Mouse (Mus musculus): ENCODE measurements around the gene Nt5m.
A peak's percentile ranks its signal among the peaks of the same experiment; 100 is the strongest.
"Not testable (repeated sequence)": the region's sequence is repeated elsewhere in the genome, so short reads cannot be mapped to it uniquely, and the experiment has no call there.

Gene Nt5m

DNA sequence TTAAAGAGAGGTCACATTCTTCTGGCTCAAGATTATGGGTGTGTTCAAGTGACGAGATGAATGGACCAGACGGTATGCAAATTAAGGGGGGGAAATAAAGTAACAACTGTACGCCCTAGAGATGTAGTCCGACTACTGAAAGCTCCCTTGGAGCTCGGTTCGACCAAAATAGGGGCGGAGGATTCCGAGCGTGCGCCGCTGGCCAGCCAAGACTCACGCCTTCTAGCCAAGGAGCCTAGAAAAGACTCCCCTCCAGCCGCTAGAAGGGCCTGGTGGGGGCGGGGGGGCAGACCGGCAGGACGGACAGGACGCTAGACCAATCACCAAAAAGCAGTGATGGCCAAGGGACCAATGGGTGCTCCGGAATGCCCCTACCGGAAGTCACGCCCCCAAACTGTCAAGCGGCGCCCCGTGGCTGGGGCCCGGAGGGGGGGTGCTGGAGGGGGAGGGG lies at the start of gene Nt5m:
Nt5m (plus strand) TSS at position 440 of the 451 bp plus-strand sequence.
- DNase-seq (ENCODE audit: low spot score in 2 of 2), result peak; percentile 92

DNA sequence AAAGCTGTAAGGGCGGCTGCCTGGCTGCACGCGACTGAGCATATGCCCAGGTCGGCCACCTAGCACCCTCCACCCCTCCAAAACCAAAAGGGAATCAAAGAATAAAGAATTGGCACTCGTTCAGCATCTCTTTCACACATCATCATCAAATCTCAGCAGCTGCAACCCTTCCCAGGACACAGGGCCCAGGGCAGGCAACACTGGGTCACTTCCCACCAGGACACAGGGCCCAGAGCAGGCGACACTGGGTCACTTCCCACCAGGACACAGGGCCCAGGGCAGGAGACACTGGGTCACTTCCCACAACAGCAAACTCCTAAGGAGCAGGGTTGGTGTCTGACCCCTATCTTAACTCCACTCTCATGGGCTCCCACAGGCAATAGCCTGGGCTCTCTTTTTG lies 45.9 kb upstream of the Nt5m start:
- DNase-seq (ENCODE audit: low spot score in 2 of 2), result no peak

- DNase-seq (ENCODE audit: low spot score in 2 of 2), result no peak
Measured at GRCm38 (mm10) chr11:59800412-59800811, 38.8 kb upstream of the Nt5m start.

- no peak for DNase-seq (ENCODE audit: low spot score in 2 of 2)
Measured at GRCm38 (mm10) chr11:59801881-59802280, 37.4 kb upstream of the Nt5m start.

GRCm38 (mm10) chr11:59803516-59803915 lies 35.7 kb upstream of the Nt5m start:
- DNase-seq (ENCODE audit: low spot score in 2 of 2), result no peak

DNA sequence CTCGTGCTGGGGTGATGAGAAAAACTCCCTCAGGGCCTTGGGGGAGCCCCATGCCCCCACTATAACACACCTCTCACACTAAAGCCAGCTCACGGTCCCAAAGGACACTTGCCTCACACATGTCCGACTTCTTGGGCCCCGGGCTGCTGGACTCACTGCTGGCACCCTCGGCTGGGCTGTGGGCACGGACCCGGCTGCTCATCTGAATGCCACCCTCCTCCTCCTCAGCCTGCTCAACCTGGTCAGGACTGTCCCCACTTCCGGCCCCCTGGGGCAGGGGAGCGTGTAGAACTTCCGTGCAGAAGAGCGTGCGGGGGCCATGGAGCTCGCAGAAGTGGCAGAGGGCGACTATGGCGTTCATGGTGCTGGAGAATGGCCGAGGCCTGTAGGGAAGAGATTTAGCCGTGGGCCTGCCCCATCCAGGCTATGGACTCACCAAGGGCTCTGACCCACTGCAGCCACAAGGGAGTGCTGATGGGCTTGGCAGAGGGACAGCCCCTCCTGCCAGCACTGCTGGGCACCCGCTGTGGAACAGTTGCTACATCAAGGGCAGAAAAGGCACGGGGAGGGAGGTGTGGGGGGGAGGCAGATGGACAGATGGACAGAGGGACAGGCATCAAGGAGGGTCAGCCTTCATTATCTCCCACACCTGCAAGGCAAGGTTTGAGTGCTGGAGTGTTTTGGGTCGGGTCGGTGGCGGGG lies 34.7 kb upstream of the Nt5m start:
- DNase-seq (ENCODE audit: low spot score in 2 of 2), result peak in 1 of 2 experiments; percentile 36

DNA sequence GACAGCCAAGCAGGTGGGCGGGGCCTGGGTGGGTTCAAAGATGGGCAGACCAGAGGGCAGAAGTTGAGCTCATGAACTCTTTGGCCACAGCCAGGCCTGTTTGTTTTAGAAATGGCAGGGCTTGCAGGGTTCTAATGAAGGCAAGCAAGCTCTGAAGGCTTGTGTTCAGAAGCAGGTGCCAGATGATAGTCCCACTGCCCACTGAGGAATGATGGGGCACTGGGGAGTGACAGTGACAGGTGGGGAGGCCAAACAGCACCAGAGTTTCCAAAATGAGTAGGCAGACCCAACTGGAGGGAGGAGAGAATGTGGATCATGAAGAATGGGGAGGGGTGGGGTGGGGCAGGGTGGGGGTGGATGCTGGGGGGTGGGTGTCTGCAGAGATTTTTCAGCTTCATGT lies 34.0 kb upstream of the Nt5m start:
- no peak for DNase-seq (ENCODE audit: low spot score in 2 of 2)

DNA sequence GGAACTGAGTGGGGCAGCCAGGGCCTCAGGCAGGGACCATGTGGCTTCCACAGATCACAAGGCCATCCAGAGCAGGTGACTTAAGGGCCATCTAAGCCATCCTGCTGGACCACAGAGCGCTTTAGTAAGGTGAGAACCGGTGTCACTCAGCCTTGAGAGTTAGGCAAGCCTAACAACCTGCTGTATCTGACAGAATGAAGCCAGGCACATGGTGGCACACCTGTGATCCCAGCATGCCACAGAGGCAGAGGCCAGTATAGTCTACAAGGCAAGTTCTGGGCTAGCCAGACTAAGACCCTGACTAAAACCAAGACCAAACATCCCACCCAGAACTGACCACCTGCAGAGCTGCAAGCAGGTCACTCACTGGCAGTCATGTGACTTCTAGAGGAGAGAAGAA lies 33.6 kb upstream of the Nt5m start:
- no peak for DNase-seq (ENCODE audit: low spot score in 2 of 2)

DNA sequence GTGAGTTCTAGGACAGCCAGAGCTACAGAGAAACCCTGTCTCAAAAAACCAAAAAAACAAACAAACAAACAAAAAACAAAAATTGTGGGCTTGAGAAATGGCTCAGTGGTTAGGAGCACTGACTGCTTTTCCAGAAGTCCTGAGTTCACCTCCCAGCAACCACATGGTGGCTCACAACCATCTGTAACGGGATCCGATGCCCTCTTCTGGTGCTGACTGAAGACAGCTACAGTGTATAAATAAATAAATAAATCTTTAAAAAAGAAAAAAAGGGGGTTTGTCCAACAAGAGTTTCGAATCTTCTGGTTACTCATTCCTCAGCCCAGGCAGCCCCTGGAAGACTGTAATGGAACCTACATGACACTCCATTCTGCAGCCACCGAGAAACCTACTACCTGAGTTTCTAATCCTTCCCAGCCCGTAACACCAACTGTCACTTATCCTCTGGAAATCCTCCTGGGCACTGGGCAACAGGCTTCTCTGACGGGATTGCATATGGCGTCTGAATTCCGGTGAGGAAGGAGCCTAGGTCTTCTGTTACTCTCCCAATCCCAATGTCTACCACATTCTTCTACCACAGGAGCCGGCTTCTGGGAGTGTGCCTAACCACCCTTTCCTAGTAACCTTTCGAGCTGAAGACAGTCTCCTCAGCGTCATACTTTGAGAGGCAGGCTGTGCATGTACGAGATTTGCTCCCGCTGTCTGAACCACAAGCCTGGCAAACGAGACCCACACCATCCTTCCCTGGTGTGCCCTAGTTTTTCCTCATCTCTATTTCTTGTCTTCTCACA lies 30.9 kb upstream of the Nt5m start:
- DNase-seq (ENCODE audit: low spot score in 2 of 2), result no peak

GRCm38 (mm10) chr11:59809071-59809669 lies 30.1 kb upstream of the Nt5m start:
- DNase-seq (ENCODE audit: low spot score in 2 of 2), result peak in 1 of 2 experiments; percentile 15

DNA sequence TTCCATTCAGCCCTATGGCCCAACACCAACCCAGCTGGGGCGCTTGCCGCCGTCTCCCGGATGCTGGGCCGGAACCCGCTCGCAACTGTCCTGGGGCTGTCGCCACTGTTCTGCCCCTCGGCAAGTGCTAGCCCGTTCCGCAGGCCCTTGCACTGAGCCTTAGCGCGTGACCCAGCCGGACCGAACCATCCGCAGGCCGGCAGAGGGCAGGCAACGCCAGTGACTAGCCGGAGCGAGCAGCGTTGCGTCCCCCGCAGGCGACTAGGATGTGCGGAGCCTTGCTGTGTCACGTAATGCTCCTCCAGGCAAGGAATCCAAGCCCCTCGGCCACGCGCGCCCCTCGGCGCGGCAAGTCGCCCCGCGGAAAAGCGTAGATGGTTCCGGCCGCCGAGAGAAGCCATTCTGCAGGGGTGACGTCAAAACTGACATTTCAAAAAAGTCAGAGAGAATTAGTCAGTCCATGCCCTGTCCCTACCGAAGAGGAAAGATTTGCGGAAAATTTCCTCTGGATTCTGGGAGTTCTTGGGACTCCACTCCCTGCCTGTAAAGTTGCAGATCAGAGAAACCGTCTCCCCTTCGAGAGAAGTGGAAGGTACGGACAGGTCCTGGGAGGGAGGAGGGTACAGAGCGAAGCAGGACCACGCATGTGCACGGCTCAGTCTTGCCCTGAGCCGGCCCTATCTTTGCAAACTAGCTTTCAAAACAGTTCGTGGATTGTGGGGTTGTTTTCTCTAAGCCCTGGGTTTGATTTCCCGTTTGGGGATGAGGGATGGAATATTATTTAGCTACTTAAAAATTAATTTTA lies 29.4 kb upstream of the Nt5m start, which contains the start of gene Flcn:
Flcn (minus strand) TSS at position 347 of the 805 bp plus-strand sequence.
- DNase-seq (ENCODE audit: low spot score in 2 of 2), result peak; percentile 83 to 84

DNA sequence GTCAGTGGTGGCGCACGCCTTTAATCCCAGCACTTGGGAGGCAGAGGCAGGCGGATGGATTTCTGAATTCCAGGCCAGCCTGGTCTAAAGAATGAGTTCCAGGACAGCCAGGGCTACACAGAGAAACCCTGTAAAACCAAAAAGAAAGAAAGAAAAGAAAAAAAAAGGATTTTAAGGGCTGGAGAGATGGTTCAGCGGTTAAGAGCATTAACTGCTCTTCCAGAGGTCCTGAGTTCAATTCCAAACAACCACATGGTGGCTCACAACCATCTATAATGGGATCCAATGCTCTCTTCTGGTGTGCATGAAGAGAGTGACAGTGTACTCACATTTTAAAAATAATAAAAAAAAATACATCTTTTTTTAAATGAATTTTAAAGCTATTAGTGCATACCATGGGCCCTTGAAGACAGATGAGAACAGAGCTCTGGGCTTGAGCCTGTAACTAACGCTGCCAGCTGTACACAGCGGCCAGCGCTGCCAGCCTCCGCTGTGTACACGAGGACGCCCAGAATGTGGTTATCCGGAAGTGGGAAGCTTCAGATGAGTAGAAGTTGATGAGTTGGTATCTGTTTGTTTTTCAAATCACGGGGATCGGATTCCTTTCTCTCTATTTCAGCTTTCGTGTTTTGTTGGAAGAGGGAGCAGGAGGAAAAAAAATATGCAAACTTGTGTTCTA lies 28.6 kb upstream of the Nt5m start:
- DNase-seq (ENCODE audit: low spot score in 2 of 2), result no peak

DNA sequence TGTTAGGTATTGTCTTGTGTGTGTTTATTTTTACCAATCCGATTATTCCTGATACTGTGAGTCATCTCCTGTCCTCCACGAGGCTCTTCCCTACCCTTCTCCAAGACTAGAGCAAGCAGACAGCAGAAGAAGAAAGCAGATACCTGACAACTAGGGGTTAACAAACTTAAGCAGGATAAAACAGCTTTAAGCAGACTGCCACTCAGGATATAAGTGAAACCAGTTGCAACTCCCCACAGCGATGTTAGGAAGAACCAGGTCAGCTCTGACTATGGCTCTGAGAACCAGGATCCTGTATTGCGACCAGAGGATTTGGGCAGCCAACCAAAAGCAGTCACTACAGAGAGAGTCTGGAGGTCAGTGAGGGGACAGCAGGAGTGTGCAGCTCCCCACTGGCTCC lies 28.0 kb upstream of the Nt5m start:
- no peak for DNase-seq (ENCODE audit: low spot score in 2 of 2)

DNA sequence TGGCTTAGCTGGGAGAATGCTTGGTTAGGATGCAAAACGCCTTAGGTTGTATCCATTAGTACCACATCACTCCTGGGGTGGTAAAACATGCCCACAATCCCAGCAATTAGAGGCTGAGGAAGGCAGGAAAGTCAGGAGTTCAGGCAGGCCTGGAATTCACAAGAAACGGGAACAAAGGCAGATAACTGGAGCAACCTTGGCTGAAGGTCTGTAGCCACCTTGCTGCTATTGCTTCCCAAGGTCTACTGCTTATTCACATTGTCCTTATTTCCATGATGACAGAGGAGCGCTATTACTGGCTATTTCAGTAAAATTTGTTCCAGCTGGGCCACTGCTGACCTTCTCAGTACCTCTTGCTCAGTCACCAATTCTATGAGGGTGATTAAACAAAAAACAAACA lies 26.0 kb upstream of the Nt5m start:
- no peak for DNase-seq (ENCODE audit: low spot score in 2 of 2)

DNA sequence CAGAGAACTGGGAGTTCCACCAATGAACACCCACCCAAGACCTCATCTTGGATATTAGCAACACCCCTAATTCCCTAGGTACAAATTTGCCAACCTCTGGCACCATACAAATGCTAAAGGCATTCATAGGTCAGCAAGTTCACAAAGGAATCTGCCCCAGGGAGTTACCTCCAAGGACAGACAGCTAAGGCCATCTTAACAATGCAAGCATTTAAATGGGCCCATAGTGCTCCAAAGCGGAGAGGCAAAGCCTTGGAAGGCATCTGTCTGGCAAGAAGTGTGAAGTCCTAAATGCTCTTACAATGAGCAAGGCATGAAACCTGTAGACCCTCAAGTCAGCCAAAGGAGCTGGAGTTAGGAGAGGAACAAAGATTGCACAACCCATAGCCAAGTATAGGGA lies 24.9 kb upstream of the Nt5m start:
- DNase-seq (ENCODE audit: low spot score in 2 of 2), result no peak

- DNase-seq (ENCODE audit: low spot score in 2 of 2), result no peak
Measured at GRCm38 (mm10) chr11:59814936-59815335, 24.3 kb upstream of the Nt5m start.

DNA sequence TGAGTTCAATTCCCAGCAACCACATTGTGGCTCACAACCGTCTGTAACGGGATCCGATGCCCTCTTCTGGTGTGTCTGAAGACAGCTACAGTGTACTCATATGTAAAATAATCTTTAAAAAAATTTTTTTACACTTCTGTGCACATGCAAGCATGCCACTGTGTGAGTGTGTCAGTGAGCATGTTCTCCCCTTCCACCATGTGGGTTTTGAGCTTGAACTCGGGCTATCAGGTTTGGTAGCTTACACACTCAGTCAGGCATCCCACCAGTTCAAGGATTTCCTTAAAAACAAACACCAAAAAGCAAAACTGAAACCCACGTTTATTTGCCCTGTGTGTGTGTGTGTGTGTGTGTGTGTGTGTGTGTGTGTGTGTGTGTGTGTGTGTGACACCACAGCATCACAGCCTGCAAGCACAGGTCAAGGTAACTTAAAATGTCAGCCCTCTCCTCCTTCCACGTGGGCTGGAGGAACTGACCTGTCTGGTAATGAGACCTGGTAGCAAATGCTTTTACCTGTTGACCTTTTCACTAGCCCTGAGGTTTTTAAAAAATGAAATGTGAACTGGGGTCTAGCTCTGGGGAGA lies 23.7 kb upstream of the Nt5m start:
- DNase-seq (ENCODE audit: low spot score in 2 of 2), result no peak

DNA sequence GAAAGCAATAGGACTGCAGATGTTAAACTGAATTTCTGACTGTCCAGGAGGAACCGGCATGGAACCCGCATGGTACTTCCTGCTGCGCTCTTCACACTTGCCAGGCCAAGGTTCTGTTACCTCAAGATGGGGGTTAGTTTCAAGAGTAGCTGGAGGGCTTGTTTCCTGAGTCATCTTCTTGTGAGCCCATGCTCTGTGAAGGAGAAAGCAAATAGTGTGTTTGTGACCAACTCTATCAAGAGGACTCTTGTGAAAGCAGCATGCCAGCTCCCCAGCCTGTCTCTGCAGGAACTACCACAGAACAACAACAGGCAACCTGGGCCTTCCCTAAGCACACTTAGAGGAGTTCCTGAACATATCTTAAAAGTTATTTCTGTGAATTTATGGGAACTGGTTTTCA lies 21.3 kb upstream of the Nt5m start:
- DNase-seq (ENCODE audit: low spot score in 2 of 2), result no peak

DNA sequence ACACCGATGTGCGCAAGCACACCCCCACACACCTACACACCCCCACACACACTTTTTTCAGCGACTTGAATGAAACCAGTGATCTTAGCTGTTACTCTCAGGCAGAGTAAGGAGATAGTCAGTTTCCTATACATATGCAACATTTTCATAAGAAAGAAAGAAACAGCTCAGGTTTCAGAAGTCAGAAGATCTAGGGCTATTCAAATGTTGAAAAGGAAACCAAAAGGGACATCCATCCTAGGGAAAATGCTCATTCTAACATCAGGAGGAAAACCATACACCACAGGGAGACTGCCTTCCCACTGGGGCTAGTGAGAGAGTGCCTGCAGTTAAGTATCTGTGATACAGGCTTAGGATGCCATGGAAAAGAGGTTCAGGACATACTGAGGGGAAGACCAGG lies 17.6 kb upstream of the Nt5m start:
- DNase-seq (ENCODE audit: low spot score in 2 of 2), result no peak

GRCm38 (mm10) chr11:59837789-59838188 lies 1.5 kb upstream of the Nt5m start:
- DNase-seq (ENCODE audit: low spot score in 2 of 2), result not testable (repeated sequence)

DNA sequence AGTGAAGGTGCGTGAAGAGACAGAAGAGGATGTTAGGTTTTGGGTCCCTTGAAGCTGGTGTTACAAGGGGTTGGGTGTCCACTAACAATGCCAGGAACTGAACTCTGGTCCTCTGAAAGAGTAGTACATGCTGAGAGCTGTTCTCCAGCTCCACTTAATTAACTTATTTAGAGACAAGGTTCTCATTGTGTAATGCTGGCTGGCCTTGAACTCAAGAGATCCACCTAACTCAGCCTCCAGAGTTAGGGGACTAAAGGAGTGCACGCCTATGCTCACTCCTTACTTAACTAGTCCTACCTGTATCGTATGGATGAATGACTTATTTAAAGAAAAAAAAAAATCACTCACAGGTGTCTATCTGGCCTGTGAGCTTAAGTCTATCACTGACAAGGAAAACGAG lies 821 bp upstream of the Nt5m start:
- DNase-seq (ENCODE audit: low spot score in 2 of 2), result no peak

Data from urinary bladder, postnatal 36 days (tissue).